Mouse (Mus musculus): ENCODE measurements around the gene Sstr5. TPM values are rescaled to one million over a fixed set of nuclear protein-coding genes. Genes with fewer than 3 reads are reported as not detected.

The Sstr5 gene
- polyA plus RNA-seq (2012; rRNA removed): not detected in 2 replicates

GRCm38 (mm10) chr17:25497013-25497412, at the start of gene Sstr5:
TSS of gene Sstr5 (minus strand) at chr17:25497288.
- no peaks in the 10 kb centered on the region for H3K36me3 ChIP-seq (ENCODE audit: control insufficient read depth, insufficient read depth, low read length)
- DNase-seq: no peak
- no peak for TF ChIP-seq CTCF (conservative IDR thresholded peaks at IDR 0.05; ENCODE audit: insufficient read depth, insufficient read length, low read depth, low read length)
- TF ChIP-seq POLR2A (IDR thresholded peaks at IDR 0.05; ENCODE audit: low read depth, low read length): no peak
- H3K27ac ChIP-seq (ENCODE audit: insufficient read depth, low read depth, low read length): no peak within 1 kb of the TSS
- WGBS: 2% methylated on average over 27 of the region's 28 CpGs
- H3K4me3 ChIP-seq (ENCODE audit: insufficient read depth, low read depth, low read length): no peak within 1 kb of the TSS
- no peaks in the 10 kb centered on the region for H3K4me1 ChIP-seq (ENCODE audit: control insufficient read depth, insufficient read depth, low read length)
- peaks cover 3% of the 10 kb centered on the region for H3K27me3 ChIP-seq (replicated peaks; ENCODE audit: control insufficient read depth, insufficient read depth, low read length)

DNA sequence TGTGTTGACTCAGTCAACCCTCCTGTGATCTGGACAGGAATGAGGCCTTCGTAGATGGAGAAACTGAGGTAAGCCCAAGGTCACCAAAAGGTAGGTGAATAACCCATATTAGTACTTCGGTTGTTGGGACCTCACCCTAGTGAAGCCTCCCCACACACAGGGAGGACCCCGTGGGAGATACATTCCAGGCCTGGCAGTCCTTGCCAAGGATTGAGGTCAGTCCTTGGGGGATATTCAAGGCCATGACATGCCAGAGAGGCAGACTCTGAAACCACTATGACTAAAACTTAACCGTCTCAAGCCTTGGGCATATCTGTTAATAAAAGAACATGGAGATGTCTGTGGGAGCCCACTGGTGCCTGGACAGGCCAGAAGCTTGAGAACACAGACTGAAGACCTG, 44.7 kb upstream of the Sstr5 start:
- no peak overlapping the region for H3K27ac ChIP-seq (ENCODE audit: insufficient read depth, low read depth, low read length)
- no peaks in the 10 kb centered on the region for H3K27me3 ChIP-seq (replicated peaks; ENCODE audit: control insufficient read depth, insufficient read depth, low read length)
- no peak overlapping the region for H3K4me3 ChIP-seq (ENCODE audit: insufficient read depth, low read depth, low read length)
- H3K36me3 ChIP-seq (ENCODE audit: control insufficient read depth, insufficient read depth, low read length): no peaks in the 10 kb centered on the region
- no peak for TF ChIP-seq CTCF (conservative IDR thresholded peaks at IDR 0.05; ENCODE audit: insufficient read depth, insufficient read length, low read depth, low read length)
- TF ChIP-seq POLR2A (IDR thresholded peaks at IDR 0.05; ENCODE audit: low read depth, low read length): no peak
- WGBS: 68% methylated on average over 4 of the region's 4 CpGs
- H3K4me1 ChIP-seq (ENCODE audit: control insufficient read depth, insufficient read depth, low read length): no peaks in the 10 kb centered on the region
- DNase-seq: no peak

- Histone ChIP-seq H3K4me3 (ENCODE audit: insufficient read depth, low read depth, low read length) (no peak overlapping the region), H3K4me1 (ENCODE audit: control insufficient read depth, insufficient read depth, low read length) (no peaks in the 10 kb centered on the region), H3K27ac (ENCODE audit: insufficient read depth, low read depth, low read length) (no peak overlapping the region), H3K27me3 (replicated peaks; ENCODE audit: control insufficient read depth, insufficient read depth, low read length) (no peaks in the 10 kb centered on the region), H3K36me3 (ENCODE audit: control insufficient read depth, insufficient read depth, low read length) (no peaks in the 10 kb centered on the region)
- no peak for DNase-seq
- 70% methylated on average over 5 of the region's 5 CpGs for WGBS
- TF ChIP-seq POLR2A (IDR thresholded peaks at IDR 0.05; ENCODE audit: low read depth, low read length): no peak
- TF ChIP-seq CTCF (conservative IDR thresholded peaks at IDR 0.05; ENCODE audit: insufficient read depth, insufficient read length, low read depth, low read length): no peak
These were observed 43.6 kb upstream of the Sstr5 start for GRCm38 (mm10) chr17:25540731-25541130.

DNA sequence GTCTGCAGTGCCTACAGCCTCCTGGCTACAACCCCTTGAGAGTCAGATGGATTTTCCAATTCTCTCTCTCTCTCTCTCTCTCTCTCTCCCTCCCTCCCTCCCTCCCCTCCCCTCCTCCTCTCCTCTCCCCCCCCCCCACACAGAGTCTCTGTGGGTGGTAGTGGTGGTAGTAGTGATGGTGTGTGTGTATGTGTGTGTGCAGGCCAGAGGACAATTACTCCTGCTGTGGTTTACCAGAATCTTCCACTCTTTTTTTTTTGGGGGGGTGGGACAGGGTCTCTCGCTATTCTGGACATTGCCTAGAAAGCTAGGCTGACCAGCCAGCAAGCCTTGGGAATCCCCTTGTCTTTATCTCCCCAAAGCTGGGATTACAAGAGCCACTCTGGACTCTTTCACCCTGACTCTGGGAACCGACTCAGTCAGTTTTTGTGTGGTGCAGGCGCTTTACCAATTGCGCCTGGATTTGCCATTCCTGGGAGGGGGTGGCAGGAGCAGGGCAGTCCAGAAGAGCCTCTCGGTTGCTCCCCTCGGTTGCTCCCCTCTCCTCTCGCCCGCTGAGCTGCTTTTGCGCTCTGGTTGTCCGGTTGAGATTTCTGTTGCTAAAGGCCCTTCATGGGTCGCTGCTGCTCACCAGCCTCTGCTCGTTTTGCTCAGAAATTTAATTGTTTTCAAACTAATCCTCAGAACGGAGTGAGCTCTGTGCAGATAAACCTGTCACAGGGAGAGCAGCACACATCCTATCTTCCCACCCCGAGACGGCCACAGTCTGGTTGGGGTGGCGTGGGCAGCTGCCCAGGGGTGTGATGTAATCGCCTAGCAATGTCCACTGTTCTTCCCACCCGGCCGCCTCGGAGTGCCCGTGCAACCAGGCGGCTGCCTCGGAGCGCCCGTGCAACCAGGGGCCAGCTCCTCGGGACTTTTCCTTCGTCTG, 42.1 kb upstream of the Sstr5 start:
- Histone ChIP-seq H3K4me1 (ENCODE audit: control insufficient read depth, insufficient read depth, low read length) (no peaks in the 10 kb centered on the region), H3K27me3 (replicated peaks; ENCODE audit: control insufficient read depth, insufficient read depth, low read length) (no peaks in the 10 kb centered on the region), H3K27ac (ENCODE audit: insufficient read depth, low read depth, low read length) (no peak overlapping the region), H3K4me3 (ENCODE audit: insufficient read depth, low read depth, low read length) (no peak overlapping the region), H3K36me3 (ENCODE audit: control insufficient read depth, insufficient read depth, low read length) (no peaks in the 10 kb centered on the region)
- TF ChIP-seq POLR2A (IDR thresholded peaks at IDR 0.05; ENCODE audit: low read depth, low read length) (no peak), CTCF (conservative IDR thresholded peaks at IDR 0.05; ENCODE audit: insufficient read depth, insufficient read length, low read depth, low read length) (no peak)
- 21% methylated on average over 27 of the region's 27 CpGs for WGBS
- peak; percentile 18 for DNase-seq

- no peak overlapping the region for H3K27ac ChIP-seq (ENCODE audit: insufficient read depth, low read depth, low read length)
- no peak for DNase-seq
- no peaks in the 10 kb centered on the region for H3K27me3 ChIP-seq (replicated peaks; ENCODE audit: control insufficient read depth, insufficient read depth, low read length)
- no peaks in the 10 kb centered on the region for H3K36me3 ChIP-seq (ENCODE audit: control insufficient read depth, insufficient read depth, low read length)
- 64% methylated on average over 8 of the region's 8 CpGs for WGBS
- no peak overlapping the region for H3K4me3 ChIP-seq (ENCODE audit: insufficient read depth, low read depth, low read length)
- no peaks in the 10 kb centered on the region for H3K4me1 ChIP-seq (ENCODE audit: control insufficient read depth, insufficient read depth, low read length)
- TF ChIP-seq POLR2A (IDR thresholded peaks at IDR 0.05; ENCODE audit: low read depth, low read length) (no peak), CTCF (conservative IDR thresholded peaks at IDR 0.05; ENCODE audit: insufficient read depth, insufficient read length, low read depth, low read length) (no peak)
These were observed 33.4 kb upstream of the Sstr5 start for GRCm38 (mm10) chr17:25530357-25531022.

DNA sequence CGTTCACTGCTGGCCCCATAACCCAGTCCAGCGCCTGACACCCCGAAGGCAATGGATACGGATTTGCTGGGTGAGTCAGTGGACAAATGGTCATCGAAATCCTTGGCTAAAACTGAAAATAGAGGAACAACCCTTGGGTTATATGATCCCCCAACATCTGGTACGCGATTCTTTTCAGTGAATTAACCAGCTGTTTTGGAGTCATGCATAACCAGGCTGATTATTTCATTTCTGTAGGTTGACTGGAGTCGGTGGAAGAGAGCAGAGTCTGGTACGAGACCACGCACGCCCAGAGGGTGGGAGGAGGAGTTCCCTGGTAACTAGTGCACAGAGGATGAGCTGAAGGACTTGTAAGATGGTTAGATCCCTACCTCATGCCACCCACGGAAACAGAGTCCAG, 25.0 kb upstream of the Sstr5 start:
- no peaks in the 10 kb centered on the region for H3K36me3 ChIP-seq (ENCODE audit: control insufficient read depth, insufficient read depth, low read length)
- H3K4me1 ChIP-seq (ENCODE audit: control insufficient read depth, insufficient read depth, low read length): no peaks in the 10 kb centered on the region
- no peak overlapping the region for H3K4me3 ChIP-seq (ENCODE audit: insufficient read depth, low read depth, low read length)
- 60% methylated on average over 12 of the region's 12 CpGs for WGBS
- no peak for TF ChIP-seq POLR2A (IDR thresholded peaks at IDR 0.05; ENCODE audit: low read depth, low read length)
- TF ChIP-seq CTCF (conservative IDR thresholded peaks at IDR 0.05; ENCODE audit: insufficient read depth, insufficient read length, low read depth, low read length): no peak
- H3K27me3 ChIP-seq (replicated peaks; ENCODE audit: control insufficient read depth, insufficient read depth, low read length): no peaks in the 10 kb centered on the region
- no peak overlapping the region for H3K27ac ChIP-seq (ENCODE audit: insufficient read depth, low read depth, low read length)
- DNase-seq: no peak

GRCm38 (mm10) chr17:25520492-25520891, 23.4 kb upstream of the Sstr5 start:
- H3K4me1 ChIP-seq (ENCODE audit: control insufficient read depth, insufficient read depth, low read length): no peaks in the 10 kb centered on the region
- WGBS: 36% methylated on average over 9 of the region's 9 CpGs
- no peak for TF ChIP-seq CTCF (conservative IDR thresholded peaks at IDR 0.05; ENCODE audit: insufficient read depth, insufficient read length, low read depth, low read length)
- TF ChIP-seq POLR2A (IDR thresholded peaks at IDR 0.05; ENCODE audit: low read depth, low read length): no peak
- no peaks in the 10 kb centered on the region for H3K36me3 ChIP-seq (ENCODE audit: control insufficient read depth, insufficient read depth, low read length)
- H3K27ac ChIP-seq (ENCODE audit: insufficient read depth, low read depth, low read length): no peak overlapping the region
- H3K27me3 ChIP-seq (replicated peaks; ENCODE audit: control insufficient read depth, insufficient read depth, low read length): no peaks in the 10 kb centered on the region
- no peak overlapping the region for H3K4me3 ChIP-seq (ENCODE audit: insufficient read depth, low read depth, low read length)
- no peak for DNase-seq
